Mouse (Mus musculus): ENCODE measurements around the gene Cdk5. TPM values are rescaled to one million over a fixed set of nuclear protein-coding genes. Genes with fewer than 3 reads are reported as not detected.

Gene Cdk5
- polyA plus RNA-seq, 1 experiment from 2014 or later: 126 TPM

DNA sequence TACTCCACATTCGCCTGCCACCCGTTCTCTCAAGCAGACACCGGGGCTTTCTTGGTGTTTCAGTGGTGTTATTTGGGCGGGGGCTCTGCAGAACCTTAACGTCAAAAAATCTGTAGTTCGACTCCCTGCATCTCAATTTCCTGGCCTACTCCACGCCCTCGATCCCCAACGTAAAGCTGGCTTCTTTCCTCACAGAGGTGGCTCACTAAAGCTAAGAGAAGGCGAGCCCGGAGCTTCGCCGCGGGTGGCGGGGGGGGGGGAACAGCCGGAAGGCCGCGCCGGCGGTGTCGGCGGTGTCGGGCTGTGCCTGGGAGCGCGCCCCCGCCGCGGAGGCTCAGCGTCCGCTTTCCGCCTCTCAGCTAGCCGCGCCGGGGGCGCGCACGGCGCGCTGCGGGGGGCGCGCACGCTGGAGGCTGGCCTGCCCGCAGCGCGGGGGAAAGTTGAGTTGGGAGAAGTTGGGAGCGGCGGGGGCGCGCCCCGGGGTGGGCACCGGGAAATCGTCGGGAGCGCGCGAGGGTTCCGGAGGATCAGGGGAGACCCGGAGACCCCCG lies 1.6 kb upstream of the Cdk5 start:
- H3K4me2 ChIP-seq (ENCODE audit: low read depth, low read length): peak overlapping the region; percentile 83
- peak overlapping the region; percentile 39 for H3K9ac ChIP-seq (replicated peaks; ENCODE audit: low read depth, low read length)
- no peaks in the 10 kb centered on the region for H3K9me3 ChIP-seq (ENCODE audit: control insufficient read depth, low read length)
- ATAC-seq (ENCODE audit: low read depth): no peak
- peak overlapping the region; percentile 52 for H3K4me3 ChIP-seq (ENCODE audit: low read depth, low read length)
- whole genome bisulfite sequencing: under 1% methylated on average over 46 of the region's 60 CpGs
- no peaks in the 10 kb centered on the region; the same call in 1 of the 2 replicates for H3K36me3 ChIP-seq (ENCODE audit: control insufficient read depth, insufficient read depth, low read length)
- peak overlapping the region; percentile 64 for H3K27ac ChIP-seq (ENCODE audit: low read depth, low read length)
- no peaks in the 10 kb centered on the region for H3K27me3 ChIP-seq (ENCODE audit: control insufficient read depth, insufficient read depth, low read length)
- peaks cover 26% of the 10 kb centered on the region; the same call in 1 of the 2 replicates for H3K4me1 ChIP-seq (ENCODE audit: control insufficient read depth, insufficient read depth, low read length)

DNA sequence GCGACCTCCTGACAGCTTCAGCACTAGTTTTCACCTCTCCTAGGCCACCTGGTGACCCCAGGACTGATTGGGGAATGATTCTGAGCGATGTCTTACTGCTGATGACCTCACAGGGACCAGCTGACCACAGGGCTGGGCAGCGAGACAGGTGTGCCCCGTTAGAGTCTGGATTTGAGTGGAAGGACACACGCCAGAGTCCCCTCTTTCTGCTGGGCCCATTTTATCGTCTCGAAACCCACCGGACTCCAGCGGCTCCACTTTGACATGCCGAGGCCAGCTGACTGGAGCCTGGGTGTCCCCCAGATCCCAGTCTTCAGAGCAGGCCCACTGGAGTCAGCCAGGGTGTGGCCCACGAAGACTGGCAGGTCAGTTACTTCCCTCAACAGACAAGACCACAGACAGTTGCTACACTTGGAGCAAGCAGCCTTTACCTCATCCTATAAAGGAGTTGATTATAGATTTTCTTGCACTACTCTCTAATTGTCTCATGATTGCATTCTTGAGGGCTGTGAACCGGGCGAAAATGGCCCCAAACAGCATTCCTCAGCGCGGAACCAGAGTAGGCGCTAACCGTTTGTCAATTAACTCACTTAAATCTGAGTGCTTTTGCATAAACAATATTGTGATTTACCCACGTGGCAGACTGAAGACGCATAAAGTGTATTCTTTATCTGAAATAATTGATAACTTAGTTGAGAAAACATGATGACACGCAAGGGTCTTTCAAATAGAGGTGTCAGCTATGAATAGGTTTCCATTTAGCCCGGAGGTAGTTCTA lies 863 bp upstream of the Cdk5 start:
- H3K9me3 ChIP-seq (ENCODE audit: control insufficient read depth, low read length): no peaks in the 10 kb centered on the region
- H3K4me1 ChIP-seq (ENCODE audit: control insufficient read depth, insufficient read depth, low read length): peaks cover 26% of the 10 kb centered on the region; the same call in 1 of the 2 replicates

DNA sequence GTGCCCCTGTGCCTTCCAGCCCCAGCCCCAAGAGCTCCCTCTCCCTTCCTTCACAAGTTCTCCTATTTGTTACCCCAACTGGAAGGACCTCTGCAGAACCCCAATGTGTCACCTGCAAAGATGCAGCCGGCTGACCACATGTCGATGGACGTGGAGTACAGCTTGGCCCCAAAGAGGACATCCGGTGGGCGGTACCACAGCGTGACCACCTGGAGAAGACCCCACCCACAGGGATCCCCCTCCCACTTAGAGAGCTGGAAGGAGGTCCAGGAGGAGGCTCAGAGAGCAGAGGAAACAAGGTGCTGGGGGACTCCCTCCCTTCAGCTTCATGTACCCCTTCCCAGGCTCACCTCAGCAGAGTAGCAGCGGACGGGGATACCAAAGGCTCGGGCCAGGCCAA lies 2.9 kb downstream of the Cdk5 start:
- WGBS: 91% methylated on average over 9 of the region's 9 CpGs
- no peaks in the 10 kb centered on the region for H3K9me3 ChIP-seq (ENCODE audit: control insufficient read depth, low read length)
- H3K4me3 ChIP-seq (ENCODE audit: low read depth, low read length): no peak overlapping the region
- ATAC-seq (ENCODE audit: low read depth): no peak
- peaks cover 20% of the 10 kb centered on the region; the same call in 1 of the 2 replicates for H3K4me1 ChIP-seq (ENCODE audit: control insufficient read depth, insufficient read depth, low read length)
- H3K27me3 ChIP-seq (ENCODE audit: control insufficient read depth, insufficient read depth, low read length): no peaks in the 10 kb centered on the region
- peaks cover 7% of the 10 kb centered on the region; the same call in 1 of the 2 replicates for H3K36me3 ChIP-seq (ENCODE audit: control insufficient read depth, insufficient read depth, low read length)
- no peak overlapping the region for H3K4me2 ChIP-seq (ENCODE audit: low read depth, low read length)
- H3K9ac ChIP-seq (replicated peaks; ENCODE audit: low read depth, low read length): no peak overlapping the region
- H3K27ac ChIP-seq (ENCODE audit: low read depth, low read length): no peak overlapping the region

More for the DNA sequence above, 863 bp upstream of the Cdk5 start:
- 13% methylated on average over 21 of the region's 21 CpGs for WGBS
- Histone ChIP-seq H3K36me3 (ENCODE audit: control insufficient read depth, insufficient read depth, low read length) (peaks cover under 1% of the 10 kb centered on the region; the same call in 1 of the 2 replicates), H3K27me3 (ENCODE audit: control insufficient read depth, insufficient read depth, low read length) (no peaks in the 10 kb centered on the region), H3K4me2 (ENCODE audit: low read depth, low read length) (peak overlapping the region; percentile 83), H3K9ac (replicated peaks; ENCODE audit: low read depth, low read length) (peak overlapping the region; percentile 56), H3K4me3 (ENCODE audit: low read depth, low read length) (peak overlapping the region; percentile 52), H3K27ac (ENCODE audit: low read depth, low read length) (peak overlapping the region; percentile 86)
- no peak; the same call in 1 of the 2 replicates for ATAC-seq (ENCODE audit: low read depth)

DNA sequence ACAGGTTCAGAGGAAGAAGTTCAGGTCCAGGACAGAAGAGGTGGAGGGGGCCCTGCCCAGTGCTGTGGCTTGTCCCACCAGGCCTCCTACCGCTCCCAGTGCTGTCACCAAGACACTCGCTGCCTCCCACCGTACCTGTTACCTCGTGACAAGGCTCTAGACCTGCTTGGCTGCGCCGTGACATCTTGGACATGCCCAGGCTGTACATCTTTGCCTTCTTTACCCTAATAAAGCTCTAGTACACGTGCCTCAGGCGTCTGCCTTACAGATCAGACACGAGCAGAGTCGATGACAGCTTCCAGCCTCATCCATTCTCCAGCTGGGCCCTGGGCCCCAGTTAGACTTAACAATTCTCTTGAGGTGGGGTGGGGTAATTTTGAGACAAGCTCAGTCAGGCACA lies 5.7 kb downstream of the Cdk5 start:
- H3K27ac ChIP-seq (ENCODE audit: low read depth, low read length): no peak overlapping the region
- WGBS: 89% methylated on average over 10 of the region's 10 CpGs
- peaks cover 7% of the 10 kb centered on the region; the same call in 1 of the 2 replicates for H3K36me3 ChIP-seq (ENCODE audit: control insufficient read depth, insufficient read depth, low read length)
- H3K4me1 ChIP-seq (ENCODE audit: control insufficient read depth, insufficient read depth, low read length): peaks cover 10% of the 10 kb centered on the region; the same call in 1 of the 2 replicates
- no peaks in the 10 kb centered on the region for H3K9me3 ChIP-seq (ENCODE audit: control insufficient read depth, low read length)
- H3K27me3 ChIP-seq (ENCODE audit: control insufficient read depth, insufficient read depth, low read length): no peaks in the 10 kb centered on the region
- H3K9ac ChIP-seq (replicated peaks; ENCODE audit: low read depth, low read length): no peak overlapping the region
- no peak overlapping the region for H3K4me2 ChIP-seq (ENCODE audit: low read depth, low read length)
- ATAC-seq (ENCODE audit: low read depth): no peak
- H3K4me3 ChIP-seq (ENCODE audit: low read depth, low read length): no peak overlapping the region

DNA sequence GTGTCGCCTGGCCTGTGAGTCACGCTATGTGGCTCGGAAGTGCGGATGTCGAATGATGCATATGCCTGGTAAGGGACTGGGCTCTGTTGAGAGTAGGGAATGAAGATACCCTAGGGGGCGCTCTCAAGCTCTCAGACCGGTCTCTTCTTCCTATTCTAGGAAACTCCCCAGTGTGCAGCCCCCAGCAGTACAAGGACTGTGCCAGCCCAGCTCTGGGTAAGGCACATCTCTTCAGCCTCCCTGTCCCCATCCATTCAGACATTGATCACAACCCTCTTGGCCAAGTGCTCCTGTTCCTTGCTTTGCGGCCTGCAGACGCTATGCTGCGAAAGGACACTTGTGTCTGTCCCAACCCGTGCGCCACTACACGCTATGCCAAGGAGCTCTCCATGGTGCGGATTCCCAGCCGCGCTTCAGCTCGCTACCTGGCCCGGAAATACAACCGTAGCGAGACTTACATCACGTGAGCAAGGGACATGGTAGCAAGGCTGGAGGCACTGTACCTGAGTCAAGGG lies 7.1 kb downstream of the Cdk5 start:
- no peaks in the 10 kb centered on the region for H3K9me3 ChIP-seq (ENCODE audit: control insufficient read depth, low read length)
- peak; percentile 78 for ATAC-seq (ENCODE audit: low read depth)
- peaks cover 7% of the 10 kb centered on the region; the same call in 1 of the 2 replicates for H3K36me3 ChIP-seq (ENCODE audit: control insufficient read depth, insufficient read depth, low read length)
- WGBS: 4% methylated on average over 21 of the region's 21 CpGs
- peak overlapping the region; percentile 23; the same call in 1 of the 2 replicates for H3K4me2 ChIP-seq (ENCODE audit: low read depth, low read length)
- no peak overlapping the region for H3K4me3 ChIP-seq (ENCODE audit: low read depth, low read length)
- H3K27ac ChIP-seq (ENCODE audit: low read depth, low read length): no peak overlapping the region
- no peak overlapping the region for H3K9ac ChIP-seq (replicated peaks; ENCODE audit: low read depth, low read length)
- 0 out of 2 replicates have a peak, but pooled peaks cover 8% of the 10 kb centered on the region for H3K4me1 ChIP-seq (ENCODE audit: control insufficient read depth, insufficient read depth, low read length)
- H3K27me3 ChIP-seq (ENCODE audit: control insufficient read depth, insufficient read depth, low read length): no peaks in the 10 kb centered on the region

DNA sequence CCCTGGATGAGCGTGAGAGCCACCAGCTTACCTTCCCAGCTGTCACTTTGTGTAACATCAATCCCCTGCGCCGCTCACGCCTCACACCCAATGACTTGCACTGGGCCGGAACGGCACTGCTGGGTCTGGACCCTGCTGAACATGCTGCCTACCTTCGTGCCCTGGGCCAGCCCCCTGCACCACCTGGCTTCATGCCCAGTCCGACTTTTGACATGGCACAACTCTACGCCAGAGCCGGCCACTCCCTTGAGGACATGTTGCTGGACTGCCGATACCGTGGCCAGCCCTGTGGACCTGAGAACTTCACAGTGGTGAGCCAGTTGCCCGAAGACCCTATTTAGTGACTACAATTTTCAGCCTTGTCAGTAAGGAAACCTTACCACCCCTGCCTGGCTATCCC lies 9.4 kb downstream of the Cdk5 start:
- H3K4me3 ChIP-seq (ENCODE audit: low read depth, low read length): no peak overlapping the region
- H3K4me2 ChIP-seq (ENCODE audit: low read depth, low read length): no peak overlapping the region
- ATAC-seq (ENCODE audit: low read depth): no peak
- WGBS: 85% methylated on average over 13 of the region's 13 CpGs
- no peak overlapping the region for H3K27ac ChIP-seq (ENCODE audit: low read depth, low read length)
- 0 out of 2 replicates have a peak, but pooled peaks cover 6% of the 10 kb centered on the region for H3K36me3 ChIP-seq (ENCODE audit: control insufficient read depth, insufficient read depth, low read length)
- no peaks in the 10 kb centered on the region for H3K27me3 ChIP-seq (ENCODE audit: control insufficient read depth, insufficient read depth, low read length)
- no peak overlapping the region for H3K9ac ChIP-seq (replicated peaks; ENCODE audit: low read depth, low read length)
- H3K9me3 ChIP-seq (ENCODE audit: control insufficient read depth, low read length): no peaks in the 10 kb centered on the region
- 0 out of 2 replicates have a peak, but pooled peaks cover 8% of the 10 kb centered on the region for H3K4me1 ChIP-seq (ENCODE audit: control insufficient read depth, insufficient read depth, low read length)

DNA sequence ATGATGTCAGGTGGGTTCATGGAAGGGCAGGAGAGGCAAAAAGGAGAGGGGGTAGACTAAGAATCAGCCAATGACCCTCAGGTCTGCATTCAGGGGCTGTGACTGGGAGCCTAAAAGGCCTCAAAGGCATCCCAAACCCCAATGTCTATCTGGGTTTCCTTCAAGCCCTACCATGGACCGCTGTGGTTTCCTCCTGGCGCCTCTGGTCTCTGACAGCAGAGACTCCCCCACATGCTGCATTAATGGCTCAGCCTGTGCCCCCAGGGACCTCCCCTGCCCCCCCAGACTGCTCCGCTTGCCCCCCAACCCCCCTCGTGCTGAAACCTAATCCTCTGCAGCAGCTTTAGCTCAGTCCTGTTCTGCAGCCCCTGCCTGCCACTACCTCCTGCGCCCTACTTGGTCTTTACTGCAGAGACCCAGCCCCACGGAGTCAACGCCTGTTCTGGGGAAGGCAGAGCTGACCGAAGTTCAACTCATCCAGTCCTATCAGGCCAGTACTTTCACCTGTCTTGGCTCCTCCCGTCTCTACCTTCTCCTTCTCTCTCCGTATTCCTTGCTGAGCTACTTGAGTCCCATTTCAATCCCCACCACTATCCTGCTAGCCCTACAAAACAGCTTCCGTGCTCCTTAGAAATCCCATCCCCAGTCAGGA lies 10.2 kb downstream of the Cdk5 start, which contains the start of gene Asic3:
Gene Asic3, plus strand, starts transcription at position 351 of the 652 bp plus-strand sequence.
- no peaks in the 10 kb centered on the region for H3K9me3 ChIP-seq (ENCODE audit: control insufficient read depth, low read length)
- no peaks in the 10 kb centered on the region for H3K27me3 ChIP-seq (ENCODE audit: control insufficient read depth, insufficient read depth, low read length)
- H3K4me1 ChIP-seq (ENCODE audit: control insufficient read depth, insufficient read depth, low read length): 0 out of 2 replicates have a peak, but pooled peaks cover 8% of the 10 kb centered on the region
- WGBS: 51% methylated on average over 11 of the region's 11 CpGs
- no peak within 1 kb of the TSS for H3K4me2 ChIP-seq (ENCODE audit: low read depth, low read length)
- 0 out of 2 replicates have a peak, but pooled peaks cover 3% of the 10 kb centered on the region for H3K36me3 ChIP-seq (ENCODE audit: control insufficient read depth, insufficient read depth, low read length)
- ATAC-seq (ENCODE audit: low read depth): no peak
- no peak within 1 kb of the TSS for H3K9ac ChIP-seq (replicated peaks; ENCODE audit: low read depth, low read length)
- no peak within 1 kb of the TSS for H3K4me3 ChIP-seq (ENCODE audit: low read depth, low read length)
- no peak within 1 kb of the TSS for H3K27ac ChIP-seq (ENCODE audit: low read depth, low read length)

DNA sequence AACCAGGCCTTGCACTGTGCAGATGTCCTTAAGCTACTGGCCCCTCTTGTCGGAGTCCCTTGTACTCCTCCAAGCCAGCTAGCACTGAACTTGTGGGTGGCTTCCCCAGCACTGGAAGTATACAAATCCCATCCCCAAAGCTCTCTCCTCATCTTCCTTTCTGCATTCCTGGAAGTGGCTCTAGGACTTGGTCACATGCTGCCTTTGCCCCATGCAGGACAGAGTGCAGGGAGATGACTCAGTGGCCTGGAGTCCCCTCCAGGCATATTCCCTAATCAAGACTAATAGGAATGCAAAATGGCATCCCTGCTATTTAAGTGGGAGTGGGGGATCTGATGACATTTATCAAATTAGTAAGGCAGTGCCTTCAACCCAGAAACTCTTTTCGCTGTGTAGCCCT lies 11.3 kb downstream of the Cdk5 start:
- H3K27ac ChIP-seq (ENCODE audit: low read depth, low read length): no peak overlapping the region
- H3K4me3 ChIP-seq (ENCODE audit: low read depth, low read length): no peak overlapping the region
- H3K27me3 ChIP-seq (ENCODE audit: control insufficient read depth, insufficient read depth, low read length): no peaks in the 10 kb centered on the region
- no peaks in the 10 kb centered on the region for H3K9me3 ChIP-seq (ENCODE audit: control insufficient read depth, low read length)
- no peak for ATAC-seq (ENCODE audit: low read depth)
- no peak overlapping the region for H3K4me2 ChIP-seq (ENCODE audit: low read depth, low read length)
- H3K4me1 ChIP-seq (ENCODE audit: control insufficient read depth, insufficient read depth, low read length): 0 out of 2 replicates have a peak, but pooled peaks cover 8% of the 10 kb centered on the region
- H3K9ac ChIP-seq (replicated peaks; ENCODE audit: low read depth, low read length): no peak overlapping the region
- H3K36me3 ChIP-seq (ENCODE audit: control insufficient read depth, insufficient read depth, low read length): peaks cover 10% of the 10 kb centered on the region; the same call in 1 of the 2 replicates
- 87% methylated on average over 2 of the region's 2 CpGs for WGBS

Data from neural tube, embryonic 14.5 days (tissue).